Mouse (Mus musculus) embryo, embryonic 10.5 days (tissue): Measurements from ENCODE around the gene Zdhhc11.
"Not testable (repeated sequence)": the region's sequence is repeated elsewhere in the genome, so short reads cannot be mapped to it uniquely, and the experiment has no call there.

Experiments
- DNase-seq: peaks from one replicate; pipeline ENCODE4 v3.0.0-alpha.2; 2015; ENCODE audit warnings: low spot score

Gene Zdhhc11

GRCm38 (mm10) chr13:74006881-74007280, 43.2 kb downstream of the Zdhhc11 start:
- not testable (repeated sequence) for DNase-seq

- DNase-seq: not testable (repeated sequence)
Measured at GRCm38 (mm10) chr13:74008216-74008615, 44.6 kb downstream of the Zdhhc11 start.

GRCm38 (mm10) chr13:74008948-74009718, 45.5 kb downstream of the Zdhhc11 start, which contains the start of gene Tppp:
TSS of gene Tppp (plus strand) at chr13:74009407.
- DNase-seq: peak; percentile 87

GRCm38 (mm10) chr13:74009791-74010614, 46.4 kb downstream of the Zdhhc11 start:
- peak; percentile 85 for DNase-seq

GRCm38 (mm10) chr13:74010678-74011077, 47.0 kb downstream of the Zdhhc11 start:
- no peak for DNase-seq

- DNase-seq: no peak
Measured at GRCm38 (mm10) chr13:74015908-74016307, 52.3 kb downstream of the Zdhhc11 start.

GRCm38 (mm10) chr13:74017426-74017825, 53.8 kb downstream of the Zdhhc11 start:
- no peak for DNase-seq

GRCm38 (mm10) chr13:74019006-74019405, 55.4 kb downstream of the Zdhhc11 start:
- not testable (repeated sequence) for DNase-seq

- no peak for DNase-seq
Measured at GRCm38 (mm10) chr13:74025151-74026081, 61.8 kb downstream of the Zdhhc11 start.

- DNase-seq: peak; percentile 69
Measured at GRCm38 (mm10) chr13:74026215-74026614, 62.6 kb downstream of the Zdhhc11 start.

GRCm38 (mm10) chr13:74028116-74028515, 64.5 kb downstream of the Zdhhc11 start:
- DNase-seq: no peak

GRCm38 (mm10) chr13:74029013-74029412, 65.4 kb downstream of the Zdhhc11 start:
- no peak for DNase-seq

- no peak for DNase-seq
Measured at GRCm38 (mm10) chr13:74030691-74031090, 67.0 kb downstream of the Zdhhc11 start.

GRCm38 (mm10) chr13:74031133-74031532, 67.5 kb downstream of the Zdhhc11 start:
- DNase-seq: no peak

GRCm38 (mm10) chr13:74034756-74035155, 71.1 kb downstream of the Zdhhc11 start:
- DNase-seq: no peak

- no peak for DNase-seq
Measured at GRCm38 (mm10) chr13:74035776-74036175, 72.1 kb downstream of the Zdhhc11 start.

- no peak for DNase-seq
Measured at GRCm38 (mm10) chr13:74039926-74040325, 76.3 kb downstream of the Zdhhc11 start.
